Mouse (Mus musculus): Measurements from ENCODE around the gene Zfp428.

DNA sequence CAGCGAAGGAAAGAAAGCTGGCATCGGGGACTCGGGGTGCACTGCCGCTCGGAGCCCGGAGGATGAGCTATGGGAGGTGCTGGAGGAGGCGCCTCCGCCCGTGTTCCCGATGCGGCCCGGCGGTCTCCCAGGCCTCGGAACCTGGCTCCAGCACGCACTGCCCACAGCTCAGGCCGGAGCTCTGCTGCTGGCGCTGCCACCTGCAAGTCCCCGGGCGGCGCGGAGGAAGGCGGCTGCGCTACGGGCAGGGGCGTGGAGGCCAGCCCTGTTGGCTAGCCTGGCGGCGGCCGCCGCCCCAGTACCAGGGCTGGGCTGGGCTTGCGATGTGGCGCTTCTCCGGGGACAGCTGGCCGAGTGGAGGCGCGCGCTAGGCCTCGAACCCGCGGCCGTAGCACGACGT lies 27.0 kb downstream of the Zfp428 start:
- TF ChIP-seq UBTF (IDR thresholded peaks at IDR 0.05; ENCODE audit: low read depth, low read length) (no peak), MAFK (IDR thresholded peaks at IDR 0.05; ENCODE audit: insufficient replicate concordance, low read length) (no peak), KAT2A (IDR thresholded peaks at IDR 0.05; ENCODE audit: insufficient replicate concordance, low read length) (no peak), POLR2A (IDR thresholded peaks at IDR 0.05; ENCODE audit: low read depth, low read length) (no peak), EP300 (IDR thresholded peaks at IDR 0.05; ENCODE audit: low read length) (no peak), CTCF (conservative IDR thresholded peaks at IDR 0.05 in 1 of 2, IDR thresholded peaks at IDR 0.05 in 1 of 2; ENCODE audit: low read depth in 2 of 2, low read length in 2 of 2) (no peak), E2F4 (IDR thresholded peaks at IDR 0.05; ENCODE audit: insufficient replicate concordance, low read depth, low read length) (no peak), MAX (IDR thresholded peaks at IDR 0.05; ENCODE audit: low read length) (no peak), JUND (conservative IDR thresholded peaks at IDR 0.05; ENCODE audit: low read depth, low read length) (no peak), POLR2AphosphoS2 (IDR thresholded peaks at IDR 0.05; ENCODE audit: low read depth, low read length) (no peak), ETS1 (conservative IDR thresholded peaks at IDR 0.05; ENCODE audit: low read depth, low read length) (no peak), CHD1 (IDR thresholded peaks at IDR 0.05; ENCODE audit: low read depth, low read length) (no peak)
